Mouse (Mus musculus): ENCODE measurements at regions not wholly inside any gene's neighbourhood (a gene's known extent, or its start where the extent isn't known, plus 50 kb on each side); places are given as distances from the start of the nearest gene placed in this dataset.

- ATAC-seq (ENCODE audit: low FRiP score, low read depth), result no peak
- Histone ChIP-seq H3K4me2 (replicated peaks; ENCODE audit: low read depth, low read length, severe bottlenecking) (no peak overlapping the region), H3K27me3 (ENCODE audit: control insufficient read depth, insufficient read depth, low read length) (no peaks in the 10 kb centered on the region), H3K36me3 (ENCODE audit: control insufficient read depth, insufficient read depth, low read length) (no peaks in the 10 kb centered on the region), H3K4me1 (ENCODE audit: control insufficient read depth, insufficient read depth, low read length) (no peaks in the 10 kb centered on the region), H3K27ac (replicated peaks; ENCODE audit: low read depth, low read length) (no peak overlapping the region), H3K9me3 (ENCODE audit: control insufficient read depth, low read length) (peaks cover 4% of the 10 kb centered on the region; the same call in 1 of the 2 replicates), H3K9ac (ENCODE audit: low read depth, low read length, severe bottlenecking) (no peak overlapping the region), H3K4me3 (replicated peaks; ENCODE audit: low read length) (no peak overlapping the region)
- no peak for TF ChIP-seq POLR2A (IDR thresholded peaks at IDR 0.05; ENCODE audit: borderline replicate concordance, extremely low read depth, insufficient read depth, insufficient read length)
- no peak for DNase-seq (ENCODE audit: low spot score)
Measured at GRCm38 (mm10) chr14:46296275-46296674, 82.9 kb upstream of the Gm15217 start.

DNA sequence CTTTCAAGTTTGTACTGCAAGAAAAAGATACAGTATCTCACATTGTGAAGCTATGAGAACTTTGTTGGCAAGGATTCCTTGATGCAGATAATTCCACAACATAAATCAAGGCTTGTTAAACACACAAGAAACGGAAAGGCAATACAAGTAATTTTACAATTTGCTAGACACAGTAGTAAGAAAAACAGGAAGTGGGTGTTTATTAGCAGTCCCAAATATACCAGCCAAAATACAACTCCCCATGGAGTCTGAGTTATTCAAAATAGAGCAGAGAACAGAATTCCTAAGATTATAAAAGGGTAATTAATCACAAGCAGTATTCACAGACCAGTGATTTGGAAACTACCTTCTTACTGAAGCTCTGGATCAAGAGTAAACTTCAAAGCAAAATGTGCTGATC is 78.7 kb upstream of the Gm15217 start:
- Histone ChIP-seq H3K27ac (replicated peaks; ENCODE audit: low read depth, low read length) (no peak overlapping the region), H3K4me1 (ENCODE audit: control insufficient read depth, insufficient read depth, low read length) (no peaks in the 10 kb centered on the region), H3K36me3 (ENCODE audit: control insufficient read depth, insufficient read depth, low read length) (no peaks in the 10 kb centered on the region), H3K4me3 (replicated peaks; ENCODE audit: low read length) (no peak overlapping the region), H3K9me3 (ENCODE audit: control insufficient read depth, low read length) (no peaks in the 10 kb centered on the region), H3K27me3 (ENCODE audit: control insufficient read depth, insufficient read depth, low read length) (no peaks in the 10 kb centered on the region), H3K4me2 (replicated peaks; ENCODE audit: low read depth, low read length, severe bottlenecking) (no peak overlapping the region), H3K9ac (ENCODE audit: low read depth, low read length, severe bottlenecking) (no peak overlapping the region)
- DNase-seq (ENCODE audit: low spot score), result peak; percentile 5
- 2% methylated on average over 1 of the region's 1 CpGs for WGBS
- ATAC-seq (ENCODE audit: low FRiP score, low read depth), result no peak
- TF ChIP-seq POLR2A (IDR thresholded peaks at IDR 0.05; ENCODE audit: borderline replicate concordance, extremely low read depth, insufficient read depth, insufficient read length), result no peak

DNA sequence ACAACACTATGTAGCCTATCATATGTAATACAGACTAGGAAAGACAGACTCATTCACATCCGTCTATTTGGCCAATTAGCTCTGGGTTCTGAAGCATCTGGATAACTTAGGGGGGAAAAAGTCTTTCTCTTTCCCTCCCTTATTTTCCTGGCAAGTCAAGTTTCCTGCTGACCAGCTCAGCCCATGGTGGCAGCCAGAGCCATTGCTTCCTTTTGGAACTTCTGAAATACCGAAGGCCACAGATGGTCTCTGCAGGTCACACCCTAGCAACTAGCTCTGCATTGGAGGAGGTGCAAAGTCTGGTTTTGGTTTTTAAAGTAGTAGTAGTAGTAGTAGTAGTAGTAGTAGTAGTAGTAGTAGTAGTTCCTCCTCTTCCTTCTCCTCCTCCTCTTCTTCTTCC is 76.6 kb upstream of the Gm15217 start:
- no peaks in the 10 kb centered on the region for H3K9me3 ChIP-seq (ENCODE audit: control insufficient read depth, low read length)
- no peak overlapping the region for H3K9ac ChIP-seq (ENCODE audit: low read depth, low read length, severe bottlenecking)
- no peak overlapping the region for H3K4me2 ChIP-seq (replicated peaks; ENCODE audit: low read depth, low read length, severe bottlenecking)
- H3K4me1 ChIP-seq (ENCODE audit: control insufficient read depth, insufficient read depth, low read length), result peaks cover 6% of the 10 kb centered on the region; the same call in 1 of the 2 replicates
- no peaks in the 10 kb centered on the region for H3K36me3 ChIP-seq (ENCODE audit: control insufficient read depth, insufficient read depth, low read length)
- H3K27me3 ChIP-seq (ENCODE audit: control insufficient read depth, insufficient read depth, low read length), result no peaks in the 10 kb centered on the region
- H3K27ac ChIP-seq (replicated peaks; ENCODE audit: low read depth, low read length), result no peak overlapping the region
- no peak for DNase-seq (ENCODE audit: low spot score)
- H3K4me3 ChIP-seq (replicated peaks; ENCODE audit: low read length), result no peak overlapping the region
- no peak for ATAC-seq (ENCODE audit: low FRiP score, low read depth)
- no peak for TF ChIP-seq POLR2A (IDR thresholded peaks at IDR 0.05; ENCODE audit: borderline replicate concordance, extremely low read depth, insufficient read depth, insufficient read length)
- WGBS, result 82% methylated on average over 2 of the region's 2 CpGs

DNA sequence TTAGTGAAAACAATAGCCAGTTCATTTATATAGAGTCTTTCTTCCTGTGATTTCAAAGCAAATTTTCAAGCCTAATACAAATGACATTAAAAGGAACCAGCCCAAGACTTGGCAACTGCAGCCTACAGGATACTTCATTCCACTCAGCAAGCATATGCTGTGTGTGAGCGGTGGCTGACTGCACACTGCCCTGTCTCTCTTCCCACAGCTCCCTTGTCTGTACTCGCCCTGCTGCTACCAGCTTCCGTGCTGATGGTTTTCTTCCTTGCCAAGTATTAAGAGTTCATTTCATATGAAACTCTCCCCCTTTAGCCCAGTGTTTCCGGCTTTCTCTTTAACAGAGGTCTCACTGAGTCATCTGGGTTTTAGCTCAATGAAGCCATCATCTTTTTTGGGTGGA is 73.9 kb upstream of the Gm15217 start:
- WGBS, result 73% methylated on average over 4 of the region's 4 CpGs
- no peak for DNase-seq (ENCODE audit: low spot score)

DNA sequence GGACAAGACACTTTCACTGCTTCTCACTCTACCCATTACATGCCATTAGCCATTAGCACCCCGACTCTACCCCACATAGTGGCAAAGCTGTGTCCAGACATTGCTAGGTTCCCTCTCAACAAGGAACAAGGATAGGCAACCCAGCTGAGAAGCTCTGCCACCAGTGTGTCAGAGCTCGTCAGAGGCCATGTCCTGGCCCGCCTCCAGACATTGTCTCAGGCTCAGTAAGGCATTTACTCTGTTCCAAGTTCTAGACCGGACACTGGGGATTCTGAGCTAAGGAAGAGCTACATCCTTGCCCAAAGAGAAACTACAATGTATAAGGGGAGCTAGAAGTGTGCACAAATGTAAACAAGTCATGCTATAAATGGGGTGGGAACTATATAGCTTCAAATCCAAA is 66.2 kb upstream of the Gm15217 start:
- WGBS, result 75% methylated on average over 4 of the region's 4 CpGs
- Histone ChIP-seq H3K9me3 (ENCODE audit: control insufficient read depth, low read length) (no peaks in the 10 kb centered on the region), H3K4me1 (ENCODE audit: control insufficient read depth, insufficient read depth, low read length) (no peaks in the 10 kb centered on the region), H3K9ac (ENCODE audit: low read depth, low read length, severe bottlenecking) (no peak overlapping the region), H3K36me3 (ENCODE audit: control insufficient read depth, insufficient read depth, low read length) (no peaks in the 10 kb centered on the region), H3K27me3 (ENCODE audit: control insufficient read depth, insufficient read depth, low read length) (no peaks in the 10 kb centered on the region), H3K4me3 (replicated peaks; ENCODE audit: low read length) (no peak overlapping the region), H3K27ac (replicated peaks; ENCODE audit: low read depth, low read length) (no peak overlapping the region), H3K4me2 (replicated peaks; ENCODE audit: low read depth, low read length, severe bottlenecking) (no peak overlapping the region)
- ATAC-seq (ENCODE audit: low FRiP score, low read depth), result no peak
- no peak for DNase-seq (ENCODE audit: low spot score)
- TF ChIP-seq POLR2A (IDR thresholded peaks at IDR 0.05; ENCODE audit: borderline replicate concordance, extremely low read depth, insufficient read depth, insufficient read length), result no peak

More for the DNA sequence above, 73.9 kb upstream of the Gm15217 start:
- no peak for ATAC-seq (ENCODE audit: low FRiP score, low read depth)
- Histone ChIP-seq H3K36me3 (ENCODE audit: control insufficient read depth, insufficient read depth, low read length) (no peaks in the 10 kb centered on the region), H3K4me1 (ENCODE audit: control insufficient read depth, insufficient read depth, low read length) (peaks cover 6% of the 10 kb centered on the region; the same call in 1 of the 2 replicates), H3K27ac (replicated peaks; ENCODE audit: low read depth, low read length) (no peak overlapping the region), H3K9me3 (ENCODE audit: control insufficient read depth, low read length) (no peaks in the 10 kb centered on the region), H3K9ac (ENCODE audit: low read depth, low read length, severe bottlenecking) (no peak overlapping the region), H3K4me2 (replicated peaks; ENCODE audit: low read depth, low read length, severe bottlenecking) (no peak overlapping the region), H3K4me3 (replicated peaks; ENCODE audit: low read length) (no peak overlapping the region), H3K27me3 (ENCODE audit: control insufficient read depth, insufficient read depth, low read length) (no peaks in the 10 kb centered on the region)
- TF ChIP-seq POLR2A (IDR thresholded peaks at IDR 0.05; ENCODE audit: borderline replicate concordance, extremely low read depth, insufficient read depth, insufficient read length), result no peak

GRCm38 (mm10) chr14:46316521-46316920 is 62.7 kb upstream of the Gm15217 start:
- Histone ChIP-seq H3K4me3 (replicated peaks; ENCODE audit: low read length) (no peak overlapping the region), H3K4me2 (replicated peaks; ENCODE audit: low read depth, low read length, severe bottlenecking) (no peak overlapping the region), H3K4me1 (ENCODE audit: control insufficient read depth, insufficient read depth, low read length) (no peaks in the 10 kb centered on the region), H3K9me3 (ENCODE audit: control insufficient read depth, low read length) (no peaks in the 10 kb centered on the region), H3K36me3 (ENCODE audit: control insufficient read depth, insufficient read depth, low read length) (no peaks in the 10 kb centered on the region), H3K27ac (replicated peaks; ENCODE audit: low read depth, low read length) (no peak overlapping the region), H3K27me3 (ENCODE audit: control insufficient read depth, insufficient read depth, low read length) (no peaks in the 10 kb centered on the region), H3K9ac (ENCODE audit: low read depth, low read length, severe bottlenecking) (no peak overlapping the region)
- ATAC-seq (ENCODE audit: low FRiP score, low read depth), result no peak
- WGBS, result 80% methylated on average over 5 of the region's 5 CpGs
- DNase-seq (ENCODE audit: low spot score), result no peak
- no peak for TF ChIP-seq POLR2A (IDR thresholded peaks at IDR 0.05; ENCODE audit: borderline replicate concordance, extremely low read depth, insufficient read depth, insufficient read length)

All from limb, embryonic 14.5 days (tissue).